Mouse (Mus musculus): Measurements from ENCODE around the gene A930017K11Rik.

A930017K11Rik gene

GRCm38 (mm10) chr17:25951803-25952623, at the start of gene A930017K11Rik:
A930017K11Rik (minus strand) TSS chr17:25952565.
- DNase-seq (ENCODE audit: low read depth, low spot score): peak; percentile 42

DNA sequence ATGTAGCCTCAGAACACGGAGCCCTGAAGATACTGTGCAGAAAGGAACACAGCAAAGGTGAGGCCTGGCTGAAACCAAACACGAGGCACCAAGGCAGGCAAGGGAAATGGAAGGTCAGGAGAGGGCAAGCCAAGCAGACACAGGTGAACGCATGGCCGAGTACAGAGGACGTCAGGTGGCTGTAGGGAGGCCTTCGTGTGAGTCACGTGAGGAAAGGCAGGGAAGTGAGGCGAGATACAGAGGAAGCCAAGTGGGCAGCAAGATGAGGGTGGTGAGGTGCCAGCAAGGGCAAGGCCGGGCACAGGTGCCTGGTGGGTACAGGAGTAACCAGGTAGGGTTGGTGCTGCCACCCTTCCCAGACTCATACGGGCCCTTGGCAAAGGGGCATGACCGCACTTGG, 46.1 kb upstream of the A930017K11Rik start:
- DNase-seq (ENCODE audit: low read depth, low spot score): no peak

DNA sequence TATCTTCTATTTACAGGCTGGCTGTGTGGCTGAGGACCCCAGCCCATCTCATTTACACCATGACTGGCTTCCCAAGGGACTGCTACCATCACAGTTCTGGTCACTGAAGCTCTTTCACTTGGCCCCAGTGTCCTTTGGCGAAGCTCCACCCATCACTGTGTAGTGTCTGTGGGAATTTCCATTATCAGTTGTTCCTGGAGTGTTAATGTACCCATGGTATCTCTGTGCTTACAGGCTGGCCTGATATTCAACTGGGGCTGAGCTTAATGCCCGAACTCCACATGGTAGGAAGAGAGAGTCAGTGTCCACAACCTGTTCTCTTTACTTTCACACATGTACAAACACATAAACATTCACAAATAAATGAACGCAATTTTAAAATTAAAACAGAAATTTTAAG, 41.1 kb upstream of the A930017K11Rik start:
- no peak for DNase-seq (ENCODE audit: low read depth, low spot score)

DNA sequence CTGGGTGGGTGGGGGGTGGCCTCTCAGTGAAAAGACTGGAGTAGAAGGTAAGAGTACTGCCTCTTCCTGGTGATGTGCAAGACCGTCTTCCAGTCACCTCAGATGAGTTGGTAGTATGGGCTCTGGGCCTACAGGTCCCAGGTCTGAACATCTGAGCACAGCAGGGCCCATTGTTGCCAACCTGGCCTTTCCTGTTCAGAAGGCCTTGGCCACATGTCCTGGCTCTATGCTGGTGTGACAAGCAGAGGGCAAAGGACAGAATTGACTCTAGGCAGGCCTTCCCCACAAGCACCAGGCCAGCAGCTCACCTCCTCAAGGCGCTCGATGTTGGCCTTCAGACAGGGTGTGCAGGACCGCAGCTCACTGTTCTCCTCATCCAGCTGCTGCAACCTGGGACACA, 39.9 kb upstream of the A930017K11Rik start:
- DNase-seq (ENCODE audit: low read depth, low spot score): no peak

DNA sequence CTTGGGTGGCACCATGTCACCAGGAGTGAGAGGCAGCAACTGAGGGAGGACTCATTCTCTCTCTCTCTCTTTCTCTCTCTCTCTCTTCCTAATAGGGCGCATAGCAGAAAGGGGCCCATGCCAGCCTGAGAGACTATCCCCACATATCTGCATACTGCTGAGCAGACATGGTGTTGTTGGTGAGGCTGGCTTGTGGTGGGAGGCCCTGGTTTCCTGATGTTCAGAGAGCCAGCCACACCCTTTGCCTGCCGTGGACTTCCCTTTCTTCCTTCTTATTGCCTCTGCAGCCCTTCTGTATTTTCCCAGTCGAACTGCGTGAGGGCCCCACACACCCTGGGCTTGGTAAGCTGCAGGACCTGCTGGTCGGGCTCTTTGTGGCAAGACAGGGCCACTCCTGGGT, 38.0 kb upstream of the A930017K11Rik start:
- DNase-seq (ENCODE audit: low read depth, low spot score): no peak

GRCm38 (mm10) chr17:25985306-25986294, 33.2 kb upstream of the A930017K11Rik start, which contains the start of gene Capn15:
Capn15 (minus strand) TSS chr17:25985796.
- DNase-seq (ENCODE audit: low read depth, low spot score): peak; percentile 97

GRCm38 (mm10) chr17:25984556-25985305, 32.4 kb upstream of the A930017K11Rik start:
- no peak for DNase-seq (ENCODE audit: low read depth, low spot score)

DNA sequence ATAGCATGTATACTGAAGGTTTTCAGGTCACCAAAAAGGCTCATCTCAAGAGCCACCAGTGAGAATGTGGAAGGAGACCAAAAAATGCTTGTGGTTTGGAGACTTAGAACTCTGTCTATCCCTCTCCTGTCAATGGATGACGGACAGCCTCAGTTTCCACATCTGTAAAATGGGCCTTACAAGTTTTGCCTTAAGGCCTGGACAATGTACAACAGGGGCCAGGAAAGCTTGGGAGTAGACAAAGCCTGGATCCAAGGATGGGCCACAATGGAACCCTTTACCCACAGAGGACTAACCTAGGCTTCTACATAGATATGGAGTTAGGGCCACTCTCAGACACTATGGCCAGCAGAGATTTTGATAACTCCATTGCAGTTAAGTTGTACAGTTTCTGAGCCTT, 31.7 kb upstream of the A930017K11Rik start:
- DNase-seq (ENCODE audit: low read depth, low spot score): no peak

- no peak for DNase-seq (ENCODE audit: low read depth, low spot score)
Observed at GRCm38 (mm10) chr17:25982913-25983312, 30.5 kb upstream of the A930017K11Rik start.

DNA sequence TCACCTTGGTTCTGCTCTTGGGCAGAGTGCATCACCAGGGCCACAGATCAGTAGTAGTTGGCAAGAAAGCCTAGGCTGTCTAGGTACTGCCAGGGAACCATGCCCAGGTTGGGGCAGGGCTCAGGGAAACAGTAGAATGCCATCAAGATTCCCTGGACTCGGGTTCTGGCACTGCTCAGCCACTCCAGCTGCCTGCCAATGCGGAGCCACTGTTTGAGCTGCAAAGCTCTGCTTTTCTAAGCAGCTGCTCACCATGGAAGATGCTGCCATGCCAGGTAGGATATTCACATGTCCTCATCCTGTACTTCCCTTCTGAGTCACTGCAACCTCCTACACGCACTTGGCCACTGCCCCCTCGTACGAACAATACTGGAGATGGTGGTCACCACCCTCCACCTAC, 28.5 kb upstream of the A930017K11Rik start:
- no peak for DNase-seq (ENCODE audit: low read depth, low spot score)

GRCm38 (mm10) chr17:25979829-25980738, 27.7 kb upstream of the A930017K11Rik start:
- no peak for DNase-seq (ENCODE audit: low read depth, low spot score)

DNA sequence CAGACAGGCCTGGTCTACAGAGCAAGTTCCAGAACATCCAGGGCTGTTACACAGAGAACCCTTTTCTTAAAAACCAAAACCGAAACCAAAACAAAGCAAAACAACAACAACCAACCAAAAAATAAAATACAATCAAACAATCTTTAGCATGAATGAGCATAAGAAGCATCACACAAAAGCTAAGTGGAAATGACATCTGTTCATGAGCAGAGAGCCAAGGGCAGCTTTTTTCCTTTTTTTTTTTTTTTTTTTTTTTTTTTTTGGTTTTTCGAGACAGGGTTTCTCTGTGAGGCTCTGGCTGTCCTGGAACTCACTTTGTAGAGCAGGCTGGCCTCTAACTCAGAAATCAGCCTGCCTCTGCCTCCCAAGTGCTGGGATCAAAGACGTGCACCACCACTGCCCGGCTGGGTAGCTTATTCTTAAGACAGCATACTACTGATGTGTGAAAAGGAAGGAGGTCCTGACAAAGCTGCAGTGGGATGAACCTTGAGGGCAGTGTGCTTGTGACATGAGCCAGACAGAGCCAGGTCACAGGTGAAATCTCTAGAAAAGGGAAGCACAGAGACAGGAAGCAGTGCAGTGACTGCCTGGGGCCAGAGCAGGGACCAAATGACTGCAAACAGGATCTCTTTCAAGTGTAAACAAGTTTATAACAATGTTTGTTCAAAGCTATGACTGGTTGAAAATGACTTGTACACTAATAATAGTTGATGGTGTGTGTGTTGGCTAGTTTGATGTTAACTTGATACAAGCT, 18.8 kb upstream of the A930017K11Rik start:
- no peak for DNase-seq (ENCODE audit: low read depth, low spot score)

- DNase-seq (ENCODE audit: low read depth, low spot score): no peak
Observed at GRCm38 (mm10) chr17:25970448-25970847, 18.1 kb upstream of the A930017K11Rik start.

- DNase-seq (ENCODE audit: low read depth, low spot score): no peak
Observed at GRCm38 (mm10) chr17:25968176-25968575, 15.8 kb upstream of the A930017K11Rik start.

GRCm38 (mm10) chr17:25967652-25968051, 15.3 kb upstream of the A930017K11Rik start:
- no peak for DNase-seq (ENCODE audit: low read depth, low spot score)

- no peak for DNase-seq (ENCODE audit: low read depth, low spot score)
Observed at GRCm38 (mm10) chr17:25964271-25964670, 11.9 kb upstream of the A930017K11Rik start.

- DNase-seq (ENCODE audit: low read depth, low spot score): no peak
Observed at GRCm38 (mm10) chr17:25962413-25962905, 10.1 kb upstream of the A930017K11Rik start.

GRCm38 (mm10) chr17:25961566-25961965, 9.2 kb upstream of the A930017K11Rik start:
- DNase-seq (ENCODE audit: low read depth, low spot score): no peak

DNA sequence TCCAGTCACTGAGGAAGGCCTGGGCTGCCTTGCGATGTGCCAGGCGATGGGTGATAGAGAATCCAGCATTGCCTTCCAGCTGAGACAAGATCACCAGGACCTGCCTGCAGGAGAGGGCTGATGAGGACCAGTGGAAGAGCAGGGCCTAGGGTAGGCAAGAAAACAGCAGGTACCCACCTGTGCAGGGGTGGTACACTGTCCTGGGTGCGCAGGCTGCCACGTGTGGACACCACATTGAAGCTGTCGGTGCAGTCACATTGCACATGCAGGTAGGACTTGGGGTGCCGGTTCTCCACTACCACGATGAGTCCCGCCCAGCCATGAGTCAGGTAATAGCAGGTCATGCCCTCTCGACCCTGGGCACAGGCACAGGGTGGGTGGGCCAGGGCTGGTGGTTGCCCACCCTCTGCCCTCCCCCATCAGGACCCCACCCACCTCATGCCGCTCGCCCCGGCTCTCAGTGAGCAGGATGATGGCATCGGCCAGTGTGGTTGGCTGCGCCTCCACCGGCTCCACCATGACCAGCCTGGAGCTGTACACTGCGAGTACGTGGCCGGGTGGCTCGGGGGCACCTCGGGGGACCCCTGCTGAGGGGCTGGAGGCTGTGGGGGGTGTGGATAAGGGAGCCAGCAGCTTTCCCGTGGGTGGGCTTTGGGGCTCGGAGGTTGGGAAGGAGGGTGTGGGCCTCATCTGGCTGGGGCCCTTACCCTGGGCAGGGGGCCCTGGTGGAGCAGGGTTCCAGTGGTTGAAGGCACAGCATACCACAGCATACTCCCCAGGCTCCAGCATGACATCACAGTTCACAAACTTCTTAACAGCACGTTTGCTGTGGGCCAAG, 7.5 kb upstream of the A930017K11Rik start:
- no peak for DNase-seq (ENCODE audit: low read depth, low spot score)
